Mouse (Mus musculus) retina, postnatal 7 days (tissue): ENCODE data around the gene Pcdh15.

Experiments used
- DNase-seq: peaks from one replicate; pipeline ENCODE4 v3.0.0-alpha.2; 2012; ENCODE audit warnings: low read depth, low spot score

Pcdh15 gene

DNA sequence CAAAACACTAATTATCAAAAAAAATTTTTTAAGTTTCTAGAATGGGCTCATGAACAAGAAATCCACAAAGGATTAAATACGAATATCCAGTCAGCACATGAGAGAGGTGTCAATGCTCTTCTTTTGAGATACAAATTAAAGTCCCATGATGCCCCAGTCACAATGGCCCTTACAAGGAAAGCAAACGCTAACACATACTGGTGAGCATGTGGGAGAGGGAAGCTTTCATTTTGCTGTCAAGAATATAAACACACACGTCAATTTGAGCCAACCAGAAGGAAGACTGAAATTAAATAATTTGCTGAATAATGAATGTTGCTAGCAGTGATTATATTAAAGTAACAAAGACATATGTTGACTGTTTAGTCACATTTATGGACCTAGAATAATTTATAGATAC lies 1470.5 kb downstream of the Pcdh15 start:
- no peak for DNase-seq

DNA sequence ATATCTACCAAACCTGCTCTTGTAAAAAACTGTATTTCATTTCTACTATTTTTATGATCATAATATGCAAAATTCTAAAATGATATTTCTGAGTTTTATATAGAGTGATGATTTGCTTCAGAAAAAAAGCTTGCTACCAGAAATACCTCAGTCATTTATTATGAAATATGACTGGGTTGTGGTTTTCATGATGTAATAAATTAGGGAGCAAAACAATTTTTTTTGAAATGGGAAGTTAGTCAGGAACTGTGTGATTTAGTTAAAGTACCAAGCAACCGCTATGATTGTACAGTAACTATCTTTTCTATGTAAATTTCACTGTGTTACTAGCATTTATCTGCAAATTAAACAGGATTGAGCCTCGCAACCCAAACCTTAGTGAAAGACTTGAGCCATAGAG lies 1480.8 kb downstream of the Pcdh15 start:
- DNase-seq, result no peak

DNA sequence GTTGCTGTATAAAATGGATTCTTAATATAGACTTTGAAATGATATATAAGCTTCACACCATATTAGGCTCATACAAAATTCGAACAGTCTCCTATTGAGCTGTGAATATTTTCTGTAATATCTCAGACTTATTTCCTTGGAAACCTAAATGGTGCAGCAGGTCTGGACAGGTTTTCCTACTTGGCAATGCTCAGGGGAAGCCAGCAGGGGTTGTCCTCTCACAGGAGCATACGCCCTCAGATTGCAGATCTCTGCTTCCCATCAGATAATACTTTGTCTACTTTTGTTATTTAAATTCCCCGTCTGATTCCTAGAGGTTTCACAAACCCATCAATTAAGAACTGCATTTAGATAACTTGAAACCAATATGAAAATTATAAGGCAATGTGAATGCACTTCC lies 1492.7 kb downstream of the Pcdh15 start:
- DNase-seq, result no peak

DNA sequence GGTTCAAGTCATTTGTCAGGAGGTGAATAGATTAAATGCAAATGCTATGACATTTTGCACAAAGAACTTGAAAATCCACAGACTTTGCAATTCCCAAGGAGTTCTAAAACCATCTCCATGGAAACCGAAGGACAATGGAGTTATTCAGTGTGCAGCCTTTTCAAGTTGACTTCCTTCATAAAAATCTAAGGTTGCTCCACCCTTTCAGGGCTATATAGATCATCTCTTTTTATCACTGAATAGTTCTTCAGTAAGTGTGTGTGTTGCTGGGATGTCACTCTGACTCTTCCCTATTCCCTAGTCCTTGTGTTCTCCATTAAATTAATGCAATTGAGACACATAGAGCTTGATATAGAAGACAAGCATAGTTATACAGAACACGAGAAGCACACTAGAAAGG lies 1508.5 kb downstream of the Pcdh15 start:
- DNase-seq, result no peak

DNA sequence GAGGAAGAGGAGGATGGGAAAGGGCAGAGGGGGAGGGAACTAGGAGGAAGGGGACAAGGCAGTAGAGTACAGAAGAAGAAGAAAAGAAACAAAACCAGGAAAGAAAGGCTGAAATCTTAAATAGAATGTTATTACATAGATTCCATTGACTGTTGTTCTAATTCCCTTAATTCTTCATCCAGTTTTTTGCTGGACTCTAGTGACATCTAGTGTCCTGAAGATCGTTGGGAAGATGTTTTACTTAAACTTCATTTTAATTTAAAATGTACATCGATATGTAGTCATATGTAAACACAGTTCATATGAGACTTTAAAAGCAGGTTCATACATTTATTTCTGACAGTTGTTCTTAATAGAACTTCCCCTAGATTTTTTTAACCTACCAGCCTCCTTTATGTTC lies 1522.7 kb downstream of the Pcdh15 start:
- DNase-seq, result no peak

DNA sequence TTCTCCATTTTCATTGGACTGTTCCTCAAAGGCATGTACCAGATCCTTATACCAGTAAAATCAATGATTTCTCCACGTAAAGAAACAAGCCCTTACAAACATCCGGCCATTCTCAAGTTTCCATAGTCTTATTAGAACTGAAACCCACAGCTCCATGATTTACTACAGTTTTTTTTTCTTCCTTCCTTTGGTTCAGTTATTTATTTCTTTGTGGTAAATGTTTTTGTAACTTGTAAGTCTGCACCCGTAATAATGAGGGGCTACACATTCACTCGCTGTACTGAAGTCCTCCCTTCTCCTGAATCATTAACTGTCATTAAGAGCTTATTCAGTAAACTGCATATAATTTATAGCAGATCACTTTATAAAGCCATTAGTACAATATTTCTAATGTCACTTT lies 1526.6 kb downstream of the Pcdh15 start:
- DNase-seq, result no peak

DNA sequence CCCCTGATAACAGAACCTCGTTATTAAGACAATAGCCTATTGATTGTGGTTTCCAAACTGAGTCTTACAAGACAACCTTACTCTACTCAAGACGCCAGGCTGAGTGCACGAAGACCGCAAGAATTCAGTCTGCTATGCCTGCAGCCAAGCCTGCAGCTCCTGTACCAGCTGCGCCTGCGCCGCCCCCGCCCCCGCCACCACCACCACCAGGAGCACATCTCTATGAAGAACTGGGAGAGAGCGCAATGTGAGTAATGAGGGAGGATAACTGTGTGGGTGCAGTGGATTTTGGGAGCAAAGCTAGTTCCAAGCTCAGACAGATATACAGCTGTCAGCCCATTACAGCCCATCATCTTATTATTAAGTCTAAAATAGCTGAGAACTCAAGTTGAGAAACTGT lies 1527.5 kb downstream of the Pcdh15 start:
- no peak for DNase-seq

DNA sequence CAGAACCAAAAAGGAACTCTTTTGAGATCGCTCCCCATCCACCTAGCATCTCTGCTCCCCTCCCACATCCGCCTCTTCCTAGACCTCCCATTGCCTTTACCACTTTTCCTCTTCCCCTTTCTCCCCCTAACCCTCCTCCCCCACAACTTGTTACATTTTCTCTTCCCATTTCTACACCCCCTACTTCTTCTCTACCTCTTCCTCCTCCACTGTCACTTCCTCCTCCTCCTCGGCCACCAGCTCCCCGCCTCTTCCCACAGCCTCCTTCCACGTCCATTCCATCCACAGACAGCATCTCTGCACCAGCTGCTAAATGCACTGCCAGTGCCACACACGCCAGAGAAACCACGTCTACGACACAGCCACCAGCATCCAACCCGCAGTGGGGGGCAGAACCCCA lies 1532.2 kb downstream of the Pcdh15 start:
- DNase-seq, result no peak

DNA sequence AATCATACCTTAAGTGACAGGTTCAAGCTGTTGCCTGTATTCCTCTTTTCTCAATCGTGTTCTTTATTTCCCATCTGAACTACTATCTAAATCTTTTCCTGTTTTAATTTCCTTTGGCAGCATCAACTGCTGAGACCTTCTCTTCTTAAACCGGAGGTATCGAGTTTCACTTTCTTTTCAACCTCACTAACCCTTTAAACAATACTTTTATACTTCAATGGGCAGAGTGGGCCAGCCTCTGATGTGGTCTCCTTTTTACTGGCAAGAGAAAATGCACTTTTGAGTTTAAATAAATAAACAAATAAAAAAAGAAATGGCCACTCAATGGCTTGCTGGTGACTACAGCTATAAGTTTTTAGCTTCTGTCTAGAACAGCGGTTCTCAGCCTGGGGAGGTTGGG lies 1537.9 kb downstream of the Pcdh15 start:
- no peak for DNase-seq

DNA sequence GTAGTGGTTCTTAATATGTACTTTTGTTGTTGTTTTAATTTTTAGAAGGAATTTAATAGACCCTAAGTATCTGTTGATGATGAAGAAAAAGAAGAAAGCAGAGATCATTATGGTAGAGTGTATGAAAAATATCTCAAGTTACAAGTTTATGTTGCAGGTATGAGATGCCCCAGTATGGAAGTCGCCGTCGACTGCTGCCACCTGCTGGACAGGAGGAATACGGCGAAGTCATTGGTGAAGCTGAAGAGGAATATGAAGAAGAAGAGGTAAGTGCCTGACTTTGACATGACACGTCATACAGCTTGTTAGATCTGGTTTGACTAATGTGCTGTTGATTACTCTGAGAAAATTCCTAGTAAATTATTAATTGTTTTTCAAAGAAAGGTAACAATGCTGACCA lies 1543.0 kb downstream of the Pcdh15 start:
- no peak for DNase-seq

DNA sequence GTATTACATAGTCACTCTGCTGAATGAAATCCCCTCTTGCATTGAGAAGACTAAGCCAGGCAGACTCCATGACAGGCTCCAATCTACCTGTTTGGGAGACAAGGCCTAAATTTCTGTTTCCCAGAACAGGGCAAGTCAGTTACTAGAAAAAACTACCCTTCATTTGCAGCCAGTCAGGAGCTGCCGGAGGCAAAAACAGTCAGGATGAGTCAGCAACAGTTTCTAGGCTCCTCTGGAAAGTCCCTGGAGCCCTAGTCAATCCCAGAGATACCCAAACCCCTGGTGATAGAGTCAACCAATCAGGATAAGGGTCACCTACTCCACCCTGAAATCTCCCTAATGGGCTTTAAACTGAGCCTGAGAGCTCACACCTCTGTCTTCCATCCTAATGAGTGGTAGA lies 1564.0 kb downstream of the Pcdh15 start:
- DNase-seq, result no peak

DNA sequence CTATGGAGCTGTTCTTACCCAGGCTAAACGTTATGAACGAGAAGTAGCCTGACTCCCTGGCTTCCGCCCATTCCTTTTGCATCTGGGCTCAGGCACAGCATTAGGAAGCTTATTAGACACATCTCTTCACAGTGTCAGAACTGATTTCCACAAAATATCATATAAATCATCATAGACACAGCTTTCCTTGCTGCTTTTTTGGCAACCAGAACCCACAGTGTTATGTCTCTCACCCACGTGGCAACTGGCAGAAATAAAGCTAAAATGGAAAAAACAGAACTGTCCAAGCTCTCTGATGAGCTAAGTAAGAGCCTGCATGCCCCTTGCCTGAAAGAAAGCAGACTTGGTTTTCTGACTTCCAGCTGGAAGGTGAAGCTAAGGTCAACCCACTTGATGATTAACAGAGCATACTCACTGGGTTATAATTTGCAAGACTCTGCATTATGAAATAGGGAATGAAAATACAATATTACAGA lies 1580.9 kb downstream of the Pcdh15 start:
- no peak for DNase-seq

DNA sequence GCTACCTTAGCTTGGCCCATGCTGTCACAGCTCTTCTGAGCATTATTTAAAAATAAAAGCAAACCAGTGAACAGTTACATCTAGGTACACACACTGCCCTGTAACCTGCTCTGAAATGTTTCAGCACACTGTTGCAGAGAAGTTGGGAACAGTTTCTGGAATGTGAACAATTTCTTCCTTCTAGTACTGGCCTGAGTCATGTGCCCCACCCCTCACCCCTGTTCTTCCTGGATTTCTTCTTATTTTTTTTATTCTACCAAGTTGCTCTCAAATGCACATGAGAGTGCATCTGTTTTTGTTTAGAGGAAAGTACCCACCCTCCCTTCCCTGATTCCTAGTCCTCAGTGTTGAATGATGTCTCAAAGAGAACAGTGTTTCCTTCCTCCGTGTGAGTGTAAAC lies 1581.4 kb downstream of the Pcdh15 start:
- no peak for DNase-seq
